Mouse (Mus musculus) left cerebral cortex, postnatal 14 days (tissue): ENCODE measurements around the gene Aldh1a3. TPM values are rescaled to one million over a fixed set of nuclear protein-coding genes. Genes with fewer than 3 reads are reported as not detected.

Experiments used
- DNase-seq, 2 experiments: peaks; one replicate each; pipeline ENCODE4 v3.0.0; 2021 to 2022; ENCODE audit warnings: low spot score in 2 of 2, mixed read lengths in 1 of 2
- intact Hi-C: fragments of 180-260 bp; cut with DNase I; formaldehyde crosslinking; loops from one replicate; pipeline ENCODE4 v1.15.1; 2025
- total RNA-seq, 2 experiments: library from RNA; stranded (reverse); gene quantifications; 2 replicates each; pipeline ENCODE4 v1.2.3; 2021

Gene Aldh1a3
- total RNA-seq, 2 experiments from 2014 or later: 2.9 to 3.4 TPM

DNA sequence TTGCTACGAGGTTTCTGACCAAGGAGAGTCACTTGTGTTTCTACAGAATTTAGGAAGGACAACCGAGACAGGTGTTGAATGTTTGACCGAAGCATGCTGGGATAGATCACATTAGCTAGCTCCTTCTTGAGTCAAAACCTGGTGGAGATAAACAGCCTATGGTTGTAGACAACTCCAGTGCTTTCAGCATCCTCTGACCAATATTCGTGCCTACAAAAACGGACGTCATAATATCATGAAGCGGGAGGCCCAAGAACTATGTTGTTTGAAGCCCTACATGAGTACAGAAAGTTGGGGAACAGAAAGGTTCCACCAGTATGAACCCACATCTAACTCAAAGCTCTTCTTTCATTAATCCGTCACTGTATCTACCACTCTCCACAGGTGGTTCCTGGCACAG lies 42.4 kb downstream of the Aldh1a3 start:
- no peak for DNase-seq
- intact Hi-C loops: loop anchor here (5.0 kb wide), 1 partner anchor 283 kb away; no protein-coding TSS in a partner anchor

DNA sequence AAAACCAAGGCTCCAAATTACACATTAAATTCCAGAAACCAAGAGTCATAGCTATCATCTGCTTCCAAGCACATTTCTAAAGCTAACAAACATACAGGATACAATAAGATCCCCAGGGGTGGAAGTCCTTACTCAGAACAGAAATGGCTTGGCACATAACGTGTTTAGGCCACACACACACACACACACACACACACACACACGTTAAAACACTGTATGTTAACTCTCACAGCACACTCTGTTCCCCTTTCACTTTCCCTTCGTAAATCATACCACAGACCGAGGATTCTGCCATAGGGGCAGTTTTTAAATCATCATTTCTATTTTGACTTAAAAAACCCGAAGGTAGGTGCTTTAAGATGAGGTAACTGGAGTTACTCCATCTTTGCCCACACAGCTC lies 43.1 kb downstream of the Aldh1a3 start:
- intact Hi-C loops: no loop called here
- no peak for DNase-seq

DNA sequence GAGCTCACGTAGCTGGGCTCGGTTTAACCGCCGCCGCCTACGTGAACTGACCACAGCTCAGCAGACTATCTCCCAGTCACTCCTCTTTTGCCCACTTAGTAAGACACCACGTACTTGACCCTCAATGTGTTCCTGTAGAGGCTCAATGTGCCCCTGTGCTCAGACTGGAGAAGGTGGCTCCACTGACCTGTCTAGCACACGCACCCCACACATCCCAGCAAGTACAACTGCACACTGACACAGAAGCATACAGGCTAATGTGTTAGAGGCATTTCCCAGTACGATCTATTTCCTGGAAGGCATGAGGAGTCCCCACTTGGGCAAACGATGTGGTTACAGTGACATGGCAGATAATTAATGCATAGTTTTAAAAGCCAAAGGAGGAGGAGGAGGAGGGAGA lies 50.8 kb downstream of the Aldh1a3 start:
- intact Hi-C loops: no loop called here
- DNase-seq: no peak

DNA sequence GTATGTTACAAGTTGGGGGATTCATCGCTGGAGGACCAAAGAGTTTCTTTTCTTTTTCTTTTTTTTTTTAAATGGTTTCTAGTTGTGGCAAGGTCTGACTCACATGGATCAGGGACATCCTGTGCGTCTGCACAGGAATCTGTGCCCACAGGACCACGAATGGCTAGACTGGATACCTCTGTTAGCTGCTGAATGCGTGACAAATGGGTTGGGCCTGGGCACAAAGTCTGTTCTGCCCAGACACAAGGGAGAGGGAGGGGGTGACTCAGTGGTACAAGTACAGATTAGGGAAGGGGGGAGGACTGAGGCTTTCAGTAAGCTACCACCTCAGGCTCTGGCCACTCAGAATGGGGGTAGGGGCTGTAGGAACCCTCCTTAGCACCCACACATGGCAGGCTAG lies 51.6 kb downstream of the Aldh1a3 start:
- DNase-seq: no peak
- intact Hi-C loops: no loop called here

DNA sequence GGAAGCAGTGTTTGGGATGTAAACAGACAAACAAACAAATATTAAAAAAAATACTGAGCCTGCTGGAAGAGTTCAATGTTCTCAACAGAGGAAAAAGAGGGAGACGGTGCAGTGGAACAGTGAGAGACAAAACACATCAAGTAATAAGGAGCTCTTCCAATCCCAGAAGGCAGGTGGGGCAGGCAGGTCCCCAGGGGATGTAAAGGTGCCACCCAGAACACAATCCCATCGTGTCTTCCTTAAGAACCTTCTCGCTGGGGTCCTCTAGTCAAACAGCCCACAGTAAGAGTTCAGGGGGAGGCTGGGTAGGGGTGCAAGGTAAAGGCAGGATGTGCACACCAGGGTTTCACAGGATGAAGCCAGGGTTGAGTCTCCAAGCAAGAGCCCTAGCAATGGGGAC lies 53.9 kb downstream of the Aldh1a3 start:
- intact Hi-C loops: no loop called here
- DNase-seq: no peak

DNA sequence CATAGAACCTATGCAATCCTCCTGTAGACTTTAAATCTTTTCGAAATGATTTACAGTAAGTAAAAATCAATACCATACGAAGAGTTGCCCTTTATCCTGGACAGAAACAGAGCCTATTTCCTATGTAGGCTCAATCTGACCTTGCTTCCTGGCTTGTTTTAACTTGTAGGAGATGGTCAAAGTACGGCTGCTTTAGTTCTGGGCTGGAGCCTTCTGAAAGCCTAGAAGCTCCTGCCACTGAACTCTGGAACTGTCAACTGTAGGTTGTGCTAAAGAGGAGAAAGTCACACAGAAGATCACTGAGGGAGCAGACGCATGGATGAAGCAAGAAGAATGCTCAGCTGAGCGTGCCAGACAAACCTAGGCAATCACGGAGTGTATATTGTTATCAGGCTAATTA lies 56.3 kb downstream of the Aldh1a3 start:
- intact Hi-C loops: no loop called here
- DNase-seq: no peak

DNA sequence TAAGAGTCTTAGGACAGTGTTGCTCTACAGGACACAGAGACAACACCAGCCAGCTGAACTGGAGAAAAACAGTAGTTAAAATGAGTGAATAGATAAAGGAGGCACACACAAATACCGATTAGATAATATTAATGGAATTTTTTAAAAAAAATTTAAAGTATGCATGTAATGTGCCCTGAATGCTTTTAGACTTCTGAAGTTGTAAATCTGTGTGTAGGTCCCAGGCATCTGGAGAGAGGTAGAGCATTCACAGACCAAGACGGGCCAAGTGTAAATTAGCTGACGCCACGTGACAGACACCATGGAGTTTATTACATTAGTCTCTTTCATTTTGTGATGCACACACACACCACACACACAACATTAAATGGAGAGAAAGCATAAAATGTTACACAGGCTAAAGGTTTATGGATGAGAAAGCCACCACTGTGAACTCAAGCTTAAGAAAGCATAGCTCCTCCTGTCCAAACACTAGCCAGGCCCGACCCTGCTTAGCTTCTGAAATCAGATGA lies 57.3 kb downstream of the Aldh1a3 start:
- intact Hi-C loops: no loop called here
- no peak for DNase-seq

DNA sequence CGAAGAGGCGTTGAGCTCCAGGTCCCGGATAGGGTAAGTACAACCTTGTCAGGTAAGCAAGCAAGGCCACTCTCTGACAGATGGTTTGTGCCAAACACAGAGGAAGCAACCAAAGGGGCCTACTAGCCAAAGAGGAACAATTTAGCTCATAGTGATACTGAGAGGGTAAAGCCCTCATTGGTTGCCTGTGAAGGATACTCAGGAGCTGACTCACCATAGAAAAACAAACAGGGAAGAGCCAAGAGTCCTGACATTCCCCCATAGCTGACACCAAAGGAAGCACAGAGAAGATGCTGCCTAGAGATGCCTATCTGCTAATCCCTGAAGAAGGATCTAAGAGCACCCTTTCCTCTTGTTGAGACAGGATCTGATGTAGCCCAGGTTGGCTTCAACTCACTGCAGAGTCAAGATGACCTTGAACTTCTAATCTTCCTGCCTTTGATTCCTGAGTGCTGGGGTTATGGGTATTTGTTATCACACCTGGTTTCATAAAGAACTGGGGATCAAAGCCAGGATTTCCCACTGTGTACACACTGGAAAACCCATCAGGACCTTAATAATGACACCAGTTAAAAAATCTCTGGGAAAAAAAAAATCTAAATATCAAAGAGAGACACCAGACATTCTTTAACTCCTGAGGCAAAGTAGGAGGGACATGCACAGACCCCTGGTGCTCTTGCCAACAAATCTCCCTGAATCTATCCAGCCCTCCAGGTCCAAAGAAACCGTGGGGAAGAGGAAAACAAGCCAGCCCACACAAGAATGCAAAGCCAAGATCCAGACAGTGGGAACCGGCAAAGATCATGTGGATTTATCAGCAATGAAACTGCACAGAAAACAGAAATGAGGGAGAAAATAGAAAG lies 58.0 kb downstream of the Aldh1a3 start:
- no peak for DNase-seq
- intact Hi-C loops: no loop called here

DNA sequence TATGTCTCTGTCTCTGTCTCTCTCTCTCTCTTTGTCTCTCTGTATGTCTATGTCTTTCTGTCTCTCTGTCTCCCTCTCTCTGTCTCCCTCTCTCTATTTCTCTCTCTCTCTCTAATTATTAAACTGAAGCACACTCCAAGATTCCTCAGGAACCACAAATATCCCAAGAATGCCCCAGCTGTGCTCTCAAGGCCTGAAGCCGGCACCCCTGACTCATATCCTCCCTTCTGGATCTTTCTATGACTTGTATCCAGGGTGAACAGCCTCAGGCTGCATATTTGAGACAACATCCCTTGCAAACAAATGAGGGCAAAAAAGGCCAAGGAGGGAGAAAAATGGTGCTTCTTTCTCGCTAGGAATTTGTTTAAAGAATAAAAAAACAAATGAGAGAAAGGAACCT lies 61.4 kb downstream of the Aldh1a3 start, which contains the start of gene Gm10974:
Gene Gm10974, plus strand, starts transcription at position 2 of the 400 bp plus-strand sequence.
- DNase-seq: no peak
- intact Hi-C loops: no loop called here

DNA sequence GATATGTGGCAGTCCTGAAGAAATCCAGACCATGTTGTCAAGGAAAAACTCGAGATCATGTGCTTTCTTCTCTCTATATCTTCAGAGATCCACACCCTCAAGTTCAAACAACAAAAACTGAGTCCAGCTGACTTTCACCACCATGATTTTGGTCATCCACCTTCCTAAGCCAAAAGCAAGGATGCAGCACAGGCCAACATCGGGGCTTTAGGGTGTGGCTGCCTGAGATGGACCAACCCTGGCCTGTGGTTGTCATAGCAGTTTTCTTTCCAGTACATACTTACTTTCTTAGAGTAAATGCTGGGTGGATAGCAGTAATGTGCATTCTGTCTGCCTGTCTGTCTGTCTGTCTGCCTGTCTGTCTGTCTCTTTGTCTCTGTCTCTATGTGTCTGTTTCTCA lies 61.9 kb downstream of the Aldh1a3 start:
- no peak for DNase-seq
- intact Hi-C loops: no loop called here

DNA sequence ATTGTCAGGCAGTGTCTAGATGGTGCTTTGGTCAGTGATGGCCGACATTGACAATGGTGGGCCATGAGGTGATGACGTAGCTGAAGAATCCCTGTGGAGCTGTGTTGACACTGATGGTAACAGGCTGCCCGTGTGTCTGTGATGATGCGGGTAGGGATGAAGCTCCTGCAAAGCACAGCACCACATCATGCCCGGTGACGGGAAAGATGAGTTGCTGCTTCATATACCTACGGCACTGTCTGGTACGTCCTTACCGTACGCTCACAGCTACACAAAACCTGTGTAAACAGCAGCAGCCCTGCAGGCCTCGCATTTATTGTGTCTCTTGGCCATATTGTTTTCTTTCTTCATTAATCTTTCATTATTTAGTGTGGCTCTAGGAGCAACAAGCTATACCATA lies 62.8 kb downstream of the Aldh1a3 start:
- intact Hi-C loops: no loop called here
- no peak for DNase-seq

DNA sequence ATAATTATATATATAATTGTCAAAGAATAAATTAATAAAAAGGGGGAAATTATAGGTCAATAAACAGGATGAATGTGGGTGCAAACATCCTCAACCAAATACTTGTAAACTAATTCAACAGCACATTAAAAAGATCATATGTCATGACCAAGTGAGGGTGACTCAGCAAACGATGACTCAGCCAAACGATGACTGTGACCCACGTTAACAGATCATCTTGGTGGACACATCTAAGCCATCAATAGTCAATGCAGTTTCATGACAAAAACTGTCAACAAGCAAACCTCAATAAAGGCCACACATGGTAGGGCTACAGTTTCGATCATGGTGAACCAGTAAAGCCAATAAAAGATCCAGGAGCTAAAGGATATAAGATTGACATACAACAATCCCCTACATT lies 68.3 kb downstream of the Aldh1a3 start:
- DNase-seq: no peak
- intact Hi-C loops: no loop called here

DNA sequence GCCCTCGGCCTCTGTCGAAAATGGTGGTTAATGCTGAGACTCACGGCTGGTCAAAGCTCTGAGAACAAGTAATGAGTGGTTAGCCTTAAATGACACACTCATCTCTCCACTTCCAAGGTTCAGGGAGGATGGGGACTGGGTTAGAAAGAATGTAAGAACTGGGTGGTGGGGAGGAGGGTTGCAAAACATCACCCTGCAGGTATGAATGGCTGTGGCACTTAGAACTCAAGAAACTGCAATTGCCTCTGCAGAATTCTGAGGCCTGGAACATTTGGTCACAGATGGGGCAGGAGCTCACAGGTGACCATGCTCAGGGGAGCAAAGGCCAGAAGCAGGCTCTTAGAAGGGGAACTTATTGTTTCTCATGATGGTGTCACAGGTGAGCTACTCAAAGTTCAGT lies 68.9 kb downstream of the Aldh1a3 start:
- intact Hi-C loops: no loop called here
- DNase-seq: no peak

DNA sequence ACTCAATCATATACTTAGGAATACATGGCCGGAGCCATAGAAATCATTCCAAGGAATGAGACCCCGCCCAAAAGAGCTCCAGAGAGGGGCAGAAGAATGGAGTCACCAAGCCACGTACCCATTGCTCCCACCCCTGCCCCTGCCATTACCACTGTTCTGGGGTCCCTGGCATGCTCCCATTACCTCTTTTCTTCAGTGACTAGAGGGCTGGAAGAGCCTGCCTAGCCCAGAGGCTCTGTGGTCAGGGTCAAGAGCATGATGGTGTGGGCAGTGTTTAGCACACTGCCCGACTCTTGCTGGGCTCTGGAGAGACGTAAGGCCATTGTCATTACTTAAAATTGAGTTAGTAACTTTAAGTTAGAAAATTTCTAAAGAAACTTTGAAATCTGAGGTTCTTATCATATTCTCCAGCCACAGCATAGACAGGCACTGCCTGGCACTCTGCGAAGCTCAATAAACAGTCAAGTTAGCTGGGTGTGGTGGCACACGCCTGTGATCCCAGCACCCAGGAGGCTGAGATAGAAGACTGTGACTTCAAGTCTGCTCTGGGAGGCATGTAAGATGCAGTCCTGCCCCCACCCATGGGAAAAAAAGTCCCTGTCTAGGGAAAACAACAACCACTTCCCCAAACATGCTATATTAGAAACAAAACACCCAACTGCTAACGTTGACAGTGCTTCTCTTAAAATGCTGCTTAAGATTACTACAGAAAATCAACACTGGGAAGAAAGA lies 71.4 kb downstream of the Aldh1a3 start:
- intact Hi-C loops: no loop called here
- no peak for DNase-seq

DNA sequence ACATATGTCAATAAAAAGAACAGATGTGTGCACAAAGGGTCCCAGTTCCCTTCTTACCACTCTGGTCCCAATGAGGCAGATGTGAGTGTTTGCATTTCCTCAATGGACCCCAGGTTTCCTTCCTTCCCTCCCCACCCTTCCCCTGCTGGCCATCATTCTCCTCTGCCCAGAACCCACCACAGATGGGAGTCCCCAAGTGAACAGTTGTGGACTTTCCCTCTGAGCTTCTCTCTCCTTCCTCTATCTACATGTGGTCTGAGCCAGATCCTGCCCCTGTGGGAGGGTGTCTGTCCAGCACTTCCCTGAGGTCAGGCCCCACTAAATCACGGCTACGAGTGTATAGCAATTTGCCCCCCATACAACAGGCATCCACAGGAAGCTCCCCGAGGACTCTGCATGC lies 72.4 kb downstream of the Aldh1a3 start:
- intact Hi-C loops: no loop called here
- DNase-seq: no peak

DNA sequence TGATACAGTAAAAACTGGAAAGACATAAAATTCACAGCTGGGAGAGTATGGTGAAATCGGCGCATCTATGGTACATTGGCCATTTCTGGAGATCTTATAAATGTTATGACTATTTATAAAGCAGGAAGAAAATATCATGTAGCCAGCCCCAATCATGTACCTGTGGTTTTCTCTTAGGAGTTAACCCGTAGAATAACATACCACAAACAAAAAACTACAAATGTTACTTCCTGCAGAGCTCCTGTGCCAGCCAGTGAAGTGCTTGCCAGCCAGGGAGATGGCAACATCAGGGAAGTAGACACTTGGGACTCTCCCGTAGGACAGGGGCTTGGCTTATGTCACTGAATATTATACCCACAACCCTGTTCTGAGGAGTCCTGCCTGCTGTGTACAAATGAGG lies 76.2 kb downstream of the Aldh1a3 start:
- DNase-seq: no peak
- intact Hi-C loops: no loop called here

DNA sequence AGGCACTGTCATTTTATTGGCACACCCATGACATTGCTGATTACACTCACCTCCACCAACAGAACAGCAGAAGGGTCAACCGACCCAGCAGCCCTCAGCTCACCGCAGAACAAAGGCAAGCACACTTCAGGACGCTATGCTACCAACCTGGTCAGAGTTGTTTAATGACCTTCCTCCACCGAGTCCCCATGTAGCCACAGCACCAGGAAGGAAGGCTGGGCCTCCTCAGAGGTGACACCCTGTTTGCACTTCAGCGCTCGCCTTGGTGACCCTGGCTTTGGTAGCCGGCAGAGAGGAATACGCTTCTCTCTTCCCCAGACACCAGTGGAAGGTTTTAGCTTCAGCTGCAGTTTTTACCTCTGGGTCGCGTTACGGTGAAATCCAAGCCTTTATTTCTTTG lies 77.6 kb downstream of the Aldh1a3 start:
- no peak for DNase-seq
- intact Hi-C loops: no loop called here

DNA sequence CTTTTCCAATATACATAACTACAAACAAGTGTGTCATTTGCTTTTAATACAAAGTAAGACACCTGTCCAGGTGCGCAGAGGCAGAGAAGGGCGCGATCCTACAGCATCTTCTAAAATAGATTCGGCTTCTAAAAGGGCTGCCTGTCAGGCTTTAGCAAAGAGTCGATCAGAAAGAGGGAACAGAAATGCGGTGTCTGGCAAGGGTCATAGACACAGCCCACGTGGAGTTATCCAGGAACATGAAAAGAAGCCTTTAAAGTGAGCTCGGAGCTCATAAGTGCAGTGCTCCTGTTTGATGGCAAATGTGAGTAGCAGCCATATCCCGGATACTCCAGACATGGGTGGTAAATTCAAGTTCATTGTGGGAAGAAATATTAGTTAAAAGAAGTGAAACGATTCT lies 78.7 kb downstream of the Aldh1a3 start:
- intact Hi-C loops: no loop called here
- DNase-seq: no peak

DNA sequence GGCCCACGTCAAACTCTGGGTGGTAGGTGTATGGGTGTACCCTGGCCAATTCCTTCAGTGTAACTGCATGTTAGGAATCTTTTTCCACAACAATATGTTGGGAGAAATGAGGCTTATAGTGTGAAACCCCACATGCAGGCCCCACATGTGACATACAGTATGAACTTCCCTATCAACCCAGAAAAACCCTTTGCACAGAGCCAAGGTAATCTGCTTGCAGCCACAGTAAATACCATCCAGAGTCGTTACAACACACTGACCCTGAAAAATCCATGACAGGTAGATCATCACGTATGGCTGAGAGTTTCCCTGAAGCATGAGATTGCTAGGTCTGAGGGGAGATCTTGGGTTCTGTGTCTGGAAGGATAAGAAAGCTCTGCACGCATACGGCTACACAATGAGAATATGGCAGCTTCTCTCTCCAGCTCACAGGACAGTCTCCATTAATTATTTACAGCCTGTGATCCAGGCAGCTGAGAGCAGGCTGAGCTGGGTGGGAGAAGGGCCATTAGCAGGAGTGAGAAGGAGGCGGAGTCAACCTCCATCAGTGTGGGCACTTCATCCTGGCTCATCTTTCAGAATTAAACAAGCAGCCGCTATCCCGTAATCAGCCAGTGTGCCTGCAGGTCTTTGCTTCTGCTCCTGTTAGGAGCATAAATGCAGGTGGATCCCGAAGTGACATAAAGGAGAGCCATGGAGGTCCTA lies 80.2 kb downstream of the Aldh1a3 start:
- no peak for DNase-seq
- intact Hi-C loops: no loop called here

DNA sequence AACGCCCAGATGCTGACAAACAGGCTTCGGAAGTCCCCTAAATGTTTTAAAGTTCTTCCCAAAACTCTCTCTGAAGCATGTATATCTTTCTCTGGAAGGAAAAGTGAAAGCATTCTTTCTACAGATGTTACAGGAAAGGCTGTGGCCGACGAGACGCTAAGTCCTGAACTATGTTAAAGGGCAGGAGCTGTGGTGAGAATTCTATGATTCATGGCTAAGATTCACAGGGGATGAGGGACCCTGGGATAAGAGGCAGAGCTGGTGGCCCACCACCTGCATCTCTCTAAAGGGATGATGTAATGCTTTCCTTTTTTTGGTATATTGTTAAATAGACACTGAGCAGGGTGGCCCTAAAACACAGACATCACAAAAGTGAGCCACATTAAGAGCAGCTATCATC lies 84.0 kb downstream of the Aldh1a3 start:
- no peak for DNase-seq
- intact Hi-C loops: no loop called here
